Mouse (Mus musculus) hindbrain, embryonic 13.5 days (tissue): ENCODE data around the gene Ccr8. TPM values are rescaled to one million over a fixed set of nuclear protein-coding genes. Genes with fewer than 3 reads are reported as not detected.
"Not testable (repeated sequence)": the region's sequence is repeated elsewhere in the genome, so short reads cannot be mapped to it uniquely, and the experiment has no call there.

ENCODE experiments used
- ATAC-seq: fragments of 200-750 bp; cut with Nextera tagmentation; 2 replicates; pipeline ENCODE4 v1.8.0; 2017; ENCODE audit warnings: moderate TSS enrichment; ENCODE audit not compliant: low FRiP score
- H3K27ac ChIP-seq: fragments of 300-500 bp; sonication (generic); 2 replicates; pipeline ENCODE4 v1.5.1; 2015; ENCODE audit warnings: inconsistent platforms, mild to moderate bottlenecking, moderate library complexity
- H3K27me3 ChIP-seq: fragments of 300-500 bp; sonication (generic); 2 replicates; pipeline ENCODE4 v1.6.1; 2015; ENCODE audit warnings: mild to moderate bottlenecking, inconsistent platforms
- H3K36me3 ChIP-seq: fragments of 300-500 bp; sonication (generic); 2 replicates; pipeline ENCODE4 v1.6.1; 2015; ENCODE audit warnings: mild to moderate bottlenecking, inconsistent platforms
- H3K4me1 ChIP-seq: fragments of 300-500 bp; sonication (generic); replicated peaks from 2 replicates; pipeline ENCODE4 v1.6.1; 2015; ENCODE audit warnings: inconsistent platforms
- H3K4me2 ChIP-seq: fragments of 300-500 bp; sonication (generic); 2 replicates; pipeline ENCODE4 v1.6.1; 2015; ENCODE audit warnings: inconsistent platforms, mild to moderate bottlenecking, moderate library complexity
- H3K4me3 ChIP-seq: fragments of 300-500 bp; sonication (generic); 2 replicates; pipeline ENCODE4 v1.5.1; 2015; ENCODE audit warnings: mild to moderate bottlenecking, inconsistent platforms
- H3K9ac ChIP-seq: fragments of 300-500 bp; sonication (generic); 2 replicates; pipeline ENCODE4 v1.6.1; 2015; ENCODE audit warnings: mild to moderate bottlenecking, inconsistent platforms
- H3K9me3 ChIP-seq: fragments of 300-500 bp; sonication (generic); 2 replicates; pipeline ENCODE4 v1.6.1; 2016; ENCODE audit warnings: inconsistent platforms
- WGBS: fragments of 180-500 bp; shearing (Covaris S2); methylation state at CpG from one replicate; pipeline ENCODE4 v1.1.7; 2015; 5-methylcytosine and 5-hydroxymethylcytosine counted together
- polyA plus RNA-seq: library from polyadenylated mRNA; unstranded; fragments of >200 nt; fragmentation: Nextera tagmentation; extraction: Ambion mirVana; gene quantifications from 2 replicates; pipeline ENCODE4 v1.2.1, GENCODE M21; 2015

The Ccr8 gene
- polyA plus RNA-seq, 1 experiment from 2014 or later = not detected

DNA sequence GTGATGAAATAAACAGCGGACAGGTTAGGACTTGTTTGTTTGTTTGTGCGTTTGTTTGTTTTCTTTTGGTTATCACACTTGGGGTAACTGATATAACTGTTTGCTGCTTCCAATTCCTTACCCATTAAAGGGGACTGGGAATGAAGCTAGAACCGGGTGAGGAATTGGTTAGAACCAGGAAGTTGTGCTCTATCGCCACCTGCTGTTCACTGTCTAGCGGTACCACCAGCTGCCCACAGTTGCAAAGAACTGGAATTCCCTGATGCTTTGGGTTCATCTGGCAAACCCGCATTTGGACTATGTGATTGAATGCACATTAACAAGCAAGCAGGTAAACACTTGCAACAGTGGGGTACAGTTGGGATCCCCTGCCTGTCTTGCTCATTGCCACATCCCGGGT lies 6.8 kb downstream of the Ccr8 start:
- no peak for ATAC-seq
- Histone ChIP-seq H3K9ac (no peak overlapping the region), H3K4me3 (no peak overlapping the region), H3K4me1 (no peaks in the 10 kb centered on the region), H3K27ac (no peak overlapping the region), H3K9me3 (peaks cover 12% of the 10 kb centered on the region), H3K36me3 (no peaks in the 10 kb centered on the region), H3K4me2 (no peak overlapping the region), H3K27me3 (no peaks in the 10 kb centered on the region)
- 18% methylated on average over 7 of the region's 7 CpGs for WGBS

DNA sequence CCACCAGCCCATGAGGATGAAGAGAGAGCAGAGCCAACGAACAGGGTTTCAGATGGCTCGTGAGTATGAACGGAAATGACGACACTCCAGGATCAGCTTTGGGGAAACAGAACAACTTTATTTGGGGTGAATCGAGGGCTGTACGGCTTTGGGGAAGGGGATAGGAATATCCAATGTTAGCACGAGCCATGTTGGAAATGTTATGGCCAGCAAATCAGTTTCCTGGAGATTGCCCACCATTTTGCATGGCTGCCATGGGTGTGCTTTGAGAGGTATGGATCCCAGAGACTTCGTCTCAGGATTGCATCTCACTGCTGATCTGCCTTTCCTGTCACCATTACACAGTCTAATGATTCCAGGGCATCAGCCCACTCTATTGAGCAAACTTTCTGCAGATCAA lies 7.4 kb downstream of the Ccr8 start:
- no peak for ATAC-seq

DNA sequence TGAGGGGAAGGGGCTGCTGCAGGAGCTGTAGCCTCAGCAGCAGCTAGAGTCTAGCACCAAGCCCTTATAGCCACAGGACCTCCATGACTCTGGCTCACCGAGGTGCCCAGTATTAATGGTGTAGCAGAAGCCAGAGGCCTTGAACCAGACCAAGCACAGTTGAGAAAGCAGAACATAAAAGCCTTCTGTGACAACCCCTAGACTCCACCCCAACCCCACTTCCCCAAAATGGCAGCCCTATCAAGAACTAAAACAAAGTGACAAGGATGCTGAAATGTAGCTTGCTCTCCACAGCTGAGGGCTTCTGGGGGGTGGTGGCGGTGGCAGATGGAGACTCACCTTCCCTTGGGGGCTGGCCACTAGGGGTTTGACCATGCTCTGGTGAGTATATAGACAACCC lies 9.3 kb downstream of the Ccr8 start:
- Histone ChIP-seq H3K4me1 (no peaks in the 10 kb centered on the region), H3K4me3 (no peak overlapping the region), H3K9ac (no peak overlapping the region), H3K4me2 (no peak overlapping the region), H3K9me3 (peaks cover 12% of the 10 kb centered on the region), H3K27ac (no peak overlapping the region), H3K36me3 (no peaks in the 10 kb centered on the region), H3K27me3 (no peaks in the 10 kb centered on the region)
- 100% methylated on average over 2 of the region's 2 CpGs for WGBS
- no peak for ATAC-seq

More for the DNA sequence above, 7.4 kb downstream of the Ccr8 start:
- H3K9me3 ChIP-seq = peaks cover 12% of the 10 kb centered on the region
- H3K27me3 ChIP-seq = no peaks in the 10 kb centered on the region
- no peaks in the 10 kb centered on the region for H3K36me3 ChIP-seq
- H3K9ac ChIP-seq = no peak overlapping the region
- H3K27ac ChIP-seq = no peak overlapping the region
- H3K4me1 ChIP-seq = no peaks in the 10 kb centered on the region
- 93% methylated on average over 8 of the region's 8 CpGs for WGBS
- no peak overlapping the region for H3K4me3 ChIP-seq
- no peak overlapping the region for H3K4me2 ChIP-seq

DNA sequence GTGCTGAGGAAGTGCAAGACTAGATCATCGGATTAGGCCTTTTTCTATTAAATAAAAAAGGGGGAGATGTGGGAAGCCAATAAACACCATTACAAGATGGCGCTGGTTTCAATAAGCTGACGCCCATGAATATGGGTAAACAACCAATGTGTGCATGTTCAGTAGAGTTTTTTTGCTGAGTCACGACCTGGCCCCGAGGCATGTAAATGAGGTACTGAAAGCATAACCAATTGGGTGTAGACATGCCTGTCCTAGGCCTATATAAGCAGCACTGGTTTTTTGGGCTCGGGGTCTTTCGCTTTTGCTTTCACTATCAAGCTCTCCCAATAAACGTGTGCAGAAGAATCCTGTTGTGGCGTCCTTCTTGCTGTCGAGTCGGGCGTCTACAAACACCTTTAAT lies 17.0 kb downstream of the Ccr8 start:
- 96% methylated on average over 12 of the region's 12 CpGs for WGBS
- not testable (repeated sequence) for H3K27me3 ChIP-seq, ATAC-seq, H3K4me3 ChIP-seq, H3K27ac ChIP-seq, H3K4me1 ChIP-seq, H3K36me3 ChIP-seq, H3K9ac ChIP-seq, H3K9me3 ChIP-seq, H3K4me2 ChIP-seq

DNA sequence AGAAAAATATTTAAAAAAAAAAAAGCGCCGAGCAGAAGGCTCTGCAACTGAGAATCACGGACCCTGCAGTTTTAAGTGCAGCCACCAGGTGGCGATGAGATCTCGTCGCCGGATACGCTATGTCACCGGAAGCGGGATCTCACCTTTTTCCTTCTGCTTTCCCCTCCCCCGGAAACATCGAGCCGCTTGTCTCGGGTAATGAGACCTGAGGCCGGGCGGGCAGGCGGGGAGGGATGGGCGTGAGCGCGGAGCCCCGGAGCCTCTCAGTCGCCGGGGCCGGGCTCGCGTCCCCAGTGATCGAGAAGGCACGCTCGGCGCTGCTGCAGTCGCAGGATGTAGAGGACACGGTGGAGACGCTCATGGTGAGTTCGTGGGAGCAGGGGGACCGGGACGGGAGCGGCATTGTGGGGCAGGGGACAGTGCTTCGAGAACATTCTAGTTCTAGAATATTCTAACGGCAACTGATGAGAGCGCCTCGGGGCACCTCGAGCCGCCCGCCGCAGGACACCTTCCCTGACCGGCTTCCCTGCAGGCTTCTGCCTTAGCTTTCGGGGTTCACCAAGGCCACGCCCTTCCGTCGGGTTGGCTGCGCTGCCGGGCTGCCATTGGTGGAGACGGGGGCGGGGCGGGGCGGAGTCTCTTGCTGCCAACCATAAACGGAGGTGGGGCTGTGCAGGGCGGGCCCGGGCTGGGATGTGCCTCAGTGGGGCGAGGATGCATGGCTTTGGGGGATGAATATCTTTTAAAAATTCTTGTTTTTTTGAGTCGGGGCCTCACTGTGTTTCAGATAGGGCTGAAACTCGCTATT lies 18.5 kb downstream of the Ccr8 start, which contains the start of gene Slc25a38:
Gene Slc25a38 (plus strand): TSS at position 164 of the 808 bp plus-strand sequence.
- H3K9ac ChIP-seq = peak within 1 kb of the TSS; percentile 88
- peak within 1 kb of the TSS; percentile 68 for H3K4me2 ChIP-seq
- ATAC-seq = peak; percentile 98
- H3K27me3 ChIP-seq = no peaks in the 10 kb centered on the region
- H3K27ac ChIP-seq = peak within 1 kb of the TSS; percentile 97
- no peaks in the 10 kb centered on the region for H3K36me3 ChIP-seq
- no peaks in the 10 kb centered on the region for H3K9me3 ChIP-seq
- 1% methylated on average over 62 of the region's 62 CpGs for WGBS
- peaks cover 9% of the 10 kb centered on the region for H3K4me1 ChIP-seq
- peak within 1 kb of the TSS; percentile 81 for H3K4me3 ChIP-seq

DNA sequence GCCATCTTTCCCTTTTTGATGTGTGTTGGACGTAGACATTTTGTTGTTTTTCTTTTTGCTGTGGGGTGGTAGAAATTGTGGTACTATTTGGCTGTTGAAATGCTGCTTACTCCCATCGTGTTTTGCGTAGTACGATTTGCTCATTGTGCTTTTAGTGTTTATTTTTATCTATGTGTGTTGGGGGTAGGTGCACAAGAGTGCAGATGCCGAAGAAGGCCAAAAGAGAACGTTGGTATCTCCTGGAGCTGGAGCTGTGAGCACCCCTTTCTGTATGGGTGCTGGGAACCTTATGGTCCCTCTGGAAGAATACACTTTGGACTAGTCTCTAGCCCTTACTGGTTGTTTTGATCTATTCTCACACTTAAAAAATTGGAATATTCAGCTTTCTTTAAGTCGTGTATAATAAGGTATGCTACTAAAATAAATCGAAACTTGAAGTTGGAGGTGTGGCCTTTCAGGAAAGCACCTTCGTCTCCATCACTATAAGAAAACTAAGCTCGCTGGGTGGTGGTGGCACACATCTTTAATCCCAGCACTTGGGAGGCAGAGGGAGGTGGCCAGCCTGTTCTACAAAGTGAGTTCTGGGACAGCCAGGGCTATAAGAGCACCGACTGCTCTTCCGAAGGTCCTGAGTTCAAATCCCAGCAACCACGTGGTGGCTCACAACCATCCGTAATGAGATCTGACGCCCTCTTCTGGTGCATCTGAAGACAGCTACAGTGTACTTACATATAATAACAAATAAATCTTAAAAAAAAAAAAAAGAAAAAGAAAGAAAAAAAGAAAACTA lies 19.4 kb downstream of the Ccr8 start:
- ATAC-seq = no peak
- Histone ChIP-seq H3K9ac (peak overlapping the region; percentile 65), H3K27ac (peak overlapping the region; percentile 97), H3K36me3 (peaks cover under 1% of the 10 kb centered on the region), H3K4me3 (peak overlapping the region; percentile 81), H3K4me1 (peaks cover 9% of the 10 kb centered on the region), H3K27me3 (no peaks in the 10 kb centered on the region), H3K9me3 (no peaks in the 10 kb centered on the region), H3K4me2 (peak overlapping the region; percentile 68)
- WGBS = 84% methylated on average over 15 of the region's 15 CpGs

DNA sequence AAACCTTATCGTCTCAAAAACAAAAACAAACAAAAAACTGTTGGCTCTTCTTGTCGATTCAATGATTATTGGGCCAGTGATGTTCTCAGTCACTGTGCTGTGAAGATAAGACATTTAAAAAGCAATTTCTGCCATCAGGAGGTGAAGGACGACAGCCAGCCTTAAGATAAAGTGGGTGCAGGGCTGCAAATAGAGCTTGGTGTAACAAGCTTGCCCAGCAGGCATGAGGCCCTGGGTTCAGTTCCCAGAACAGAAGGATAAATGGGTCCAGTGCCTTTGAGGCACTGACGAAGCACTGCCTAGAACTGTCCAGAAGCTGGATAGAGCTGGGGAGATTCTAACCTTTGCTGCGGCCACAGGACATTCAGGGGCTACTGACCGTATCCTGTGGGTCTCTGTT lies 20.6 kb downstream of the Ccr8 start:
- H3K36me3 ChIP-seq = peaks cover 12% of the 10 kb centered on the region
- H3K9ac ChIP-seq = no peak overlapping the region
- H3K27me3 ChIP-seq = no peaks in the 10 kb centered on the region
- no peak overlapping the region for H3K4me2 ChIP-seq
- H3K27ac ChIP-seq = no peak overlapping the region
- 93% methylated on average over 6 of the region's 6 CpGs for WGBS
- peaks cover 9% of the 10 kb centered on the region for H3K4me1 ChIP-seq
- H3K9me3 ChIP-seq = no peaks in the 10 kb centered on the region
- no peak for ATAC-seq
- H3K4me3 ChIP-seq = no peak overlapping the region

DNA sequence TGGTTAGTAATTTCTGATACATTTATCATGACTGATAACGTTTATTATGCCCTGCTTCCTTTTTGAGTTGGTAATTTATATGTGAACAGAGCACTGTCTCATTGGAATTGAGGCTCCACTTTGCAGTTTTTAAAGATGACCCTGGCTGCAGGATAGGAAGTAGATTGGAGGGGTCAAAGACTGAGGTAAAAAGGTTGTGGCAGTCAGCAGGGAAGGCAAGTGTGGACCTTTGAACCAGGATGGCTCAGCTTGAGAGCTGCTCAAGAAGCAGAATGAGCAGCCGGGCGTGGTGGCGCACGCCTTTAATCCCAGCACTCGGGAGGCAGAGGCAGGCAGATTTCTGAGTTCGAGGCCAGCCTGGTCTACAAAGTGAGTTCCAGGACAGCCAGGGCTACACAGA lies 21.5 kb downstream of the Ccr8 start:
- no peaks in the 10 kb centered on the region for H3K9me3 ChIP-seq
- peaks cover 22% of the 10 kb centered on the region for H3K36me3 ChIP-seq
- H3K4me1 ChIP-seq = peaks cover 9% of the 10 kb centered on the region
- no peak overlapping the region for H3K27ac ChIP-seq
- H3K4me3 ChIP-seq = no peak overlapping the region
- ATAC-seq = no peak
- H3K27me3 ChIP-seq = no peaks in the 10 kb centered on the region
- no peak overlapping the region for H3K9ac ChIP-seq
- no peak overlapping the region for H3K4me2 ChIP-seq
- WGBS = 91% methylated on average over 7 of the region's 7 CpGs

DNA sequence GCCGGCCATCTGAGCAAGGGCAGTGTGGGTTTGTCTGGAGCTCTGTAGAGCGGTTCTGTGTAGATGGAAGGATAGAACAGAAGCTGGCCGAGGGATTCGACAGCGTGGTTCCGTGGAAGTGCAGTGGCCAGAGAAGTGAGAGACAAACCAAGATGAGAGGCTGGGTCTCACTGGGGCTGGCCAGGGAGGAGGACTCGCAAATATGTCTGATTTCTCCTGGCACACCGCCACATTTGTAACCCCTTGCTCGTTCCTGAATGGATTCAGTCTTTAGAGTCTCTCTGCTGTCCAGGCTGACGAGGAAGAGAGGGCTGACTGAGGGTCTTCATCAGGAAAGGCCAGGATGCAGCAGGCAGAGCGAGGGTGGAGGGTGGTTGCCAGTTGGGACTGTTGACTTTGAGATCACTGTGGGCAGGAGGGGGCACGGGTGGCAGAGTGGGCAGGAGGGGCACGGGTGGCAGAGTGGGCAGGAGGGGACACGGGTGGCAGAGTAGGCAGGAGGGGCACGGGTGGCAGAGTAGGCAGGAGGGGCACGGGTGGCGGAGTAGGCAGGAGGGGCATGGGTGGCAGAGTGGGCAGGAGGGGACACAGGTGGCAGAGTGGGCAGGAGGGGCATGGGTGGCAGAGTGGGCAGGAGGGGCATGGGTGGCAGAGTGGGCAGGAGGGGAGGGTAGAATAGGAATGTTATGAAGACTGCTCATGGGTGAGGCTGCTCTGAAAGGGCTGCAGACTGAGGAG lies 22.3 kb downstream of the Ccr8 start:
- Histone ChIP-seq H3K27ac (no peak overlapping the region), H3K4me1 (peaks cover 9% of the 10 kb centered on the region), H3K9me3 (no peaks in the 10 kb centered on the region), H3K4me2 (no peak overlapping the region), H3K4me3 (no peak overlapping the region), H3K36me3 (peaks cover 27% of the 10 kb centered on the region), H3K27me3 (no peaks in the 10 kb centered on the region), H3K9ac (no peak overlapping the region)
- no peak for ATAC-seq
- WGBS = 95% methylated on average over 17 of the region's 17 CpGs

DNA sequence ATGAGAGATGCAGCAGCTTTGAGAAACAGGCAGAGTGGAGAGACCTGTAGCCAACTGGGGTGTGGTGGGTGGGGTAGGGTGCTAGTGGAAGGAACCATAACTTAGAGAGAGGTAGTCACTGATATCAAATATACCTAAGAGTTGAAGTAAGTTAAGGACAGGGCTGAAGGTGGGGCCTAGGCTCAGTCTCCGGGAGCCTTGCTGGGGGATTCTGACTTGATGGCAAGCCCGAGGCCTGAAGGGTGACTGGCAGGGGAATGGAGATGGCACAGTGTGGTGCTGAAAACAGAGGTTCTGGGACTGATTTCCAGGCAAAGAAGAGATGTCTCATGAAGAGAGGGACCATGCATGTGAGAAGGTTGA lies 22.9 kb downstream of the Ccr8 start:
- Histone ChIP-seq H3K4me2 (no peak overlapping the region), H3K27ac (no peak overlapping the region), H3K4me1 (peaks cover 9% of the 10 kb centered on the region), H3K36me3 (peaks cover 33% of the 10 kb centered on the region), H3K9ac (0 out of 2 replicates have a peak overlapping the region, but pooled peaks have one; percentile 35), H3K4me3 (no peak overlapping the region), H3K9me3 (no peaks in the 10 kb centered on the region), H3K27me3 (no peaks in the 10 kb centered on the region)
- 85% methylated on average over 2 of the region's 2 CpGs for WGBS
- no peak for ATAC-seq

DNA sequence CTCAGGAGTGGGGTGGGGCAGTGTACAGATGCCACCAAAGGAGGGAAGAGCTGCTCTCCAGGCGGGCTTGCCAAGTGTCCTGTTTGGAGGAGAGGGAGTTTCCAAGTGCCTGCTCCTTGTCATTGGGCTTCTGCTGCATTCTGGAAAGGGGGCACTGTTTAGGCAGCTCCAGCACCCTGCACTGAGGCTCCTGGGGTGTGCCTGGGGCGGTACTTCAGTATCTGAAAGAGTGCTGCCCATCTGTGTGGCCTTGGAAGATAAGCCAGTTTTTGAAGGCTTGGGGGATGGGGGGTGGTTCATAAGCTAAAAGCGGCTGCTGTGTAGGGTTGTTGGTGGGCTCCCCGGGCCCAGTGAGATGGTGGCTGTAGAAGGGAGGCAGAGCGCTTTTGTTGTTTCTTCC lies 23.7 kb downstream of the Ccr8 start:
- Histone ChIP-seq H3K9ac (no peak overlapping the region), H3K36me3 (peaks cover 41% of the 10 kb centered on the region), H3K27ac (no peak overlapping the region), H3K4me2 (no peak overlapping the region), H3K27me3 (no peaks in the 10 kb centered on the region), H3K4me3 (no peak overlapping the region), H3K9me3 (no peaks in the 10 kb centered on the region), H3K4me1 (peaks cover 9% of the 10 kb centered on the region)
- no peak for ATAC-seq
- 77% methylated on average over 5 of the region's 5 CpGs for WGBS

DNA sequence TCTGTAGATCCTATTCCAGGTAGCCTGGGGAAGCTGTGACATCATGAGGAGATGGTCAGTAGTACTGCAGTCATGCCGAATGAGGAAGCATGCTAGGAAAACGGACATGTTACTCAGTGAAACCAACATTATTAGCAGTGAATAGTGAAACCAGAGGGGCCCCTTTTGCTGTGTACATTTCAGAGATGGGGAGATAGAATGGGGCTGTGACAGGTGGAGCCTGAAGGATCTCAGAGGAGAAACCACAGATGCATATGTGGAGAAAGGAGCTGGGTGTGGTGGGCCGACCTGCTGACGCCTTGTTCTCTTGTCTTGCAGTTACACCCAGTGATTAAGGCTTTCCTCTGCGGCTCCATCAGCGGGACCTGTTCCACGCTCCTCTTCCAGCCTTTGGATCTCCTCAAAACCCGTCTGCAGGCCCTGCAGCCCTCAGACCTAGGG lies 24.3 kb downstream of the Ccr8 start:
- no peak for ATAC-seq
- Histone ChIP-seq H3K27ac (no peak overlapping the region), H3K9me3 (no peaks in the 10 kb centered on the region), H3K4me2 (no peak overlapping the region), H3K27me3 (no peaks in the 10 kb centered on the region), H3K4me3 (no peak overlapping the region), H3K4me1 (peaks cover 4% of the 10 kb centered on the region), H3K9ac (no peak overlapping the region), H3K36me3 (peaks cover 47% of the 10 kb centered on the region)
- 88% methylated on average over 8 of the region's 8 CpGs for WGBS
